Comparison of ENCODE assay signal across 8 mouse cellular contexts in the genomic region with DNA sequence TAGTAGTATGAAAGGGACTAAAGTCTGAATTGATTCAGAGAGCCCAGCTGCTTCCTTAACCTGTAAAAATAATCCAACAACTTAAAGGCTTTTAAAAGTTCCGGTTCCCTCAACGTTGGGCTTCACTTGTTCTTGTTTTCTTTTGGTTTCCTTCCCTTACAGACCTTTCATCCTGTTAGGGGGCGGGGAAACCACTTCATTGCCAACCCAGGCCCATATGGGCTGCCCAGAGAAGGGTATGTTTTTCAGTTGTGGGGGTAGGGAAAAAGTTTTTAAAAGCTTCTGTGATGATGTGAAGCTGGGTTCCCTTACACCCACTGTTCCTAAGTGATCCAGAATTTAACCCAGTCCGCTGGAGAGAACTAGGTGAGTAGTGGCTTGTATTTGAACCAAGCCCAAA. TPM values are rescaled to one million over a fixed set of nuclear protein-coding genes. Genes with fewer than 3 reads are reported as not detected.
DNase-seq lines count a peak whose midpoint lies in the region; ATAC-seq and TF ChIP-seq lines count a peak whose summit lies in the region.

No protein-coding gene starts in this region.

- peak overlapping the region; percentile 95 to 96; a peak in 3 of 4 replicates for H3K4me3 ChIP-seq in ES-E14 (ENCODE audit: insufficient read depth in 1 of 2, low read depth in 1 of 2, low read length in 2 of 2, poor library complexity in 1 of 2, severe bottlenecking in 1 of 2)
- H3K4me3 ChIP-seq in forebrain, embryonic 16.5 days (replicated peaks; ENCODE audit: low read length), result peak overlapping the region; percentile 84
- peak overlapping the region; percentile 88 for H3K4me3 ChIP-seq in liver, embryonic 12.5 days

- ATAC-seq in forebrain, embryonic 16.5 days, result no peak
- no peak for ATAC-seq in liver, embryonic 12.5 days
- ATAC-seq in frontal cortex, adult (ENCODE audit: low TSS enrichment), result no peak

- WGBS in forebrain, embryonic 16.5 days, result 5% methylated on average over 4 of the region's 4 CpGs
- 14% methylated on average over 4 of the region's 4 CpGs for WGBS in liver, embryonic 12.5 days (ENCODE audit: insufficient replicate concordance)

- H3K9ac ChIP-seq in ES-E14 (ENCODE audit: insufficient read depth, low read depth, low read length, poor library complexity, severe bottlenecking), result peak overlapping the region; percentile 90; the same call in 1 of the 2 replicates
- peak overlapping the region; percentile 94; the same call in 1 of the 2 replicates for H3K9ac ChIP-seq in forebrain, embryonic 16.5 days (replicated peaks; ENCODE audit: low read depth, low read length)
- peak overlapping the region; percentile 94 for H3K9ac ChIP-seq in liver, embryonic 12.5 days

- peaks cover 17% of the 10 kb centered on the region in 2 experiments for H3K4me1 ChIP-seq in ES-E14 (ENCODE audit: control insufficient read depth in 2 of 2, insufficient read depth in 2 of 2, low read length in 2 of 2, poor library complexity in 1 of 2)
- peaks cover 22% of the 10 kb centered on the region for H3K4me1 ChIP-seq in forebrain, embryonic 16.5 days (replicated peaks; ENCODE audit: control insufficient read depth, insufficient read depth, low read length)
- peaks cover 68% of the 10 kb centered on the region for H3K4me1 ChIP-seq in liver, embryonic 12.5 days

- H3K9me3 ChIP-seq in ES-E14 (ENCODE audit: control insufficient read depth, insufficient read depth, low read depth, low read length), result no peaks in the 10 kb centered on the region
- H3K9me3 ChIP-seq in forebrain, embryonic 16.5 days (ENCODE audit: control insufficient read depth, low read length), result no peaks in the 10 kb centered on the region
- no peaks in the 10 kb centered on the region for H3K9me3 ChIP-seq in liver, embryonic 12.5 days (replicated peaks)

- no peaks in the 10 kb centered on the region for H3K27me3 ChIP-seq in forebrain, embryonic 16.5 days (replicated peaks; ENCODE audit: control insufficient read depth, insufficient read depth, low read length)
- no peaks in the 10 kb centered on the region for H3K27me3 ChIP-seq in liver, embryonic 12.5 days (replicated peaks)

- peak overlapping the region; percentile 61 for H3K4me2 ChIP-seq in forebrain, embryonic 16.5 days (ENCODE audit: low read length)
- H3K4me2 ChIP-seq in liver, embryonic 12.5 days, result peak overlapping the region; percentile 100

- no peak overlapping the region for H3K27ac ChIP-seq in ES-E14 (ENCODE audit: insufficient read depth, low read depth, low read length, poor library complexity, severe bottlenecking)
- H3K27ac ChIP-seq in forebrain, embryonic 16.5 days (ENCODE audit: low read length), result peak overlapping the region; percentile 77
- peak overlapping the region; percentile 82 for H3K27ac ChIP-seq in liver, embryonic 12.5 days

- peaks cover 9% of the 10 kb centered on the region; the same call in 1 of the 2 replicates for H3K36me3 ChIP-seq in ES-E14 (ENCODE audit: control insufficient read depth, insufficient read depth, low read length, poor library complexity, severe bottlenecking)
- H3K36me3 ChIP-seq in forebrain, embryonic 16.5 days (ENCODE audit: control insufficient read depth, insufficient read depth), result no peaks in the 10 kb centered on the region
- H3K36me3 ChIP-seq in liver, embryonic 12.5 days, result peaks cover 11% of the 10 kb centered on the region

- peak; percentile 36 for DNase-seq in adrenal gland, postnatal 10 days
- no peak for DNase-seq in adrenal gland, adult 18-20 months (ENCODE audit: low spot score in 2 of 2)
- no peak for DNase-seq in ES-E14 (ENCODE audit: low read depth, low spot score)
- peak; percentile 17 for DNase-seq in retina, postnatal 1 day
- DNase-seq in gastrocnemius, adult 8-10 months (ENCODE audit: low spot score in 2 of 2), result no peak

- in situ Hi-C loops in ES-E14 (cut with MboI; ENCODE audit: low sequenced_read_pairs in 2 of 2, unreplicated experiment in 2 of 2), result no loop called here

TF ChIP-seq in ES-E14, 5 proteins besides CTCF, POLR2A, EP300 and RAD21:
- TF ChIP-seq CHD2 (IDR thresholded peaks at IDR 0.05; ENCODE audit: low read depth, low read length) (no peak), HCFC1 (IDR thresholded peaks at IDR 0.05; ENCODE audit: borderline replicate concordance, insufficient read depth, low read length) (no peak)

RNA-seq across cellular contexts. Expression of gene Cep68, which starts 1.0 kb away (rescaled TPM):
- 10 to 100 TPM; 29.6 to 39.8 TPM for total RNA-seq in adrenal gland, postnatal 10 days (2021)
- 10 to 100 TPM; 18.9 to 20.9 TPM for total RNA-seq in adrenal gland, adult 18-20 months (2021)
- total RNA-seq in ES-E14 (2012; rRNA removed), result 30.9 and 39.2 TPM in 2 replicates
- polyA plus RNA-seq in forebrain, embryonic 16.5 days (2015; fragmentation: Nextera tagmentation; extraction: Ambion mirVana), result 29.1 and 29.8 TPM in 2 replicates
- 14.3 and 15.1 TPM in 2 replicates for polyA plus RNA-seq in liver, embryonic 12.5 days (2016; fragmentation: Nextera tagmentation; extraction: Ambion mirVana)
- 10 to 100 TPM; 32.7 to 36.1 (median 33.8) TPM for total RNA-seq in gastrocnemius, adult 8-10 months (2022)

RNA-seq across cellular contexts. Expression of gene Rab1a, which starts 47.0 kb away (rescaled TPM):
- 100 to 1,000 TPM; 153 to 156 TPM for total RNA-seq in adrenal gland, postnatal 10 days (2021)
- 100 to 1,000 TPM; 179 to 185 TPM for total RNA-seq in adrenal gland, adult 18-20 months (2021)
- 77.9 and 122 TPM in 2 replicates for total RNA-seq in ES-E14 (2012; rRNA removed)
- 315 and 341 TPM in 2 replicates for polyA plus RNA-seq in forebrain, embryonic 16.5 days (2015; fragmentation: Nextera tagmentation; extraction: Ambion mirVana)
- polyA plus RNA-seq in liver, embryonic 12.5 days (2016; fragmentation: Nextera tagmentation; extraction: Ambion mirVana), result 130 and 132 TPM in 2 replicates
- total RNA-seq in gastrocnemius, adult 8-10 months (2022), result 10 to 100 TPM; 84.0 to 90.6 (median 85.6) TPM

Comparison
In these comparisons a context has a peak if more than half of its experiments do, and no peak if none do; other contexts are left out.
1. DNase-seq: peak in adrenal gland, postnatal 10 days (single experiment) and retina, postnatal 1 day (single experiment); none in adrenal gland, adult 18-20 months (0 of 2), ES-E14 (single experiment) and gastrocnemius, adult 8-10 months (0 of 2).
2. Peak in every context shown above with its lines, with median percentiles within 50 percentile points of each other: H3K4me3 ChIP-seq and H3K9ac ChIP-seq.